Mouse (Mus musculus): Measurements from ENCODE around the gene Prkaa2.

DNA sequence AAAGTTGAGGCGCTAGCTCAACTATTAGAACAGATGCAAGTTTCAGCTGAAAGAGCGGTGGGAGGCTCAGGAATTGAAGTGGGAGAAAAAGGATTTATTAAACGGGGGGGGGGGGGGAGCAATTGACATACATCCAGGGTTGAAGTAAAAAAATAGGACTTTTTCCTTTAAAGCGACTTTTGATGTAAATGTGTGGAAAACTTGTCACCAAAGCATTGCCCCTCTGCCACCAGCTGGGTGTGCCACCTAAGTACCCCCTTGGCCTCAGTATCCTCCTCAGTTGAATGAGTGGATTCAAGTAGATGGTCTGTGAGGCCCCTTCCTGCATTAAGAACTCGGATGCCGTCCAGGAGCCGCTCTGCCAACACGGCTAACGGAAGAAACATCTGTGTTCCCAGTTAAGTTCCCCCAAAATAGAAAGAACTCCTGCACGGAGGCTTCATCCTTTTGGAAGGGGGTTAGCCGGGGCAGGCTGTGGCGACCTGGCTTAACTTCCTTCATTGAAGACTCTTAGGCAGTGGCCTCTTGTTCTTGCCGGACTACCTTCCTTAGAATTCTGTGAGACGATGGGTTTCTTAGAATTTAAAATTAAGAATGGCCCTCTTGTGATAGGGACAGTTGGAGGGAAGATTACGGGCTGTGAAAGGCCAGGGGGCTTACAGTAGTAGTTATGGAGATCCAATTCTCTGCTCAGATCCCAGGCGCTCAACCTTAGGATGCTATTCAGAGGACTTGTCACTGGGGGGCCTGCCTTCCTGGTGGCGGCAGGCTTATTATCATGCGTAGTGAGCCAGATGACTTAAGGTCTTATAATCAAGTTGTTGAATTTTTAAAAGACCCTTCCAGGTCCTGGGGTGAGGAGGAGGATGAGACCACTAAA is 49.2 kb upstream of the Prkaa2 start:
- TF ChIP-seq CTCF (IDR thresholded peaks at IDR 0.05; ENCODE audit: control insufficient read depth, insufficient read depth, insufficient read length) (no peak), USF1 (IDR thresholded peaks at IDR 0.05; ENCODE audit: low read depth) (no peak), MAX (IDR thresholded peaks at IDR 0.05) (no peak), MYOD1 (IDR thresholded peaks at IDR 0.05; ENCODE audit: control insufficient read depth, insufficient read length, low read depth) (no peak), CEBPB (IDR thresholded peaks at IDR 0.05; ENCODE audit: low read depth) (no peak)

All from C2C12 (cell line).